Mouse (Mus musculus) ES-Bruce4 (cell line): ENCODE measurements around the gene Mgst2.

Experiments used
- CTCF ChIP-seq: IDR thresholded peaks from one replicate; pipeline ENCODE4 v1.8.1; 2011; ENCODE audit warnings: low read depth, low read length
- EP300 ChIP-seq: IDR thresholded peaks from 2 replicates; pipeline ENCODE4 v1.6.1; 2011; ENCODE audit warnings: low read depth, low read length; ENCODE audit not compliant: insufficient read depth

GRCm38 (mm10) chr3:51660821-51661276, 689 bp downstream of the Mgst2 start:
- TF ChIP-seq CTCF = no peak
- TF ChIP-seq EP300 = no peak
